Mouse (Mus musculus): ENCODE measurements around the gene Rere. TPM values are rescaled to one million over a fixed set of nuclear protein-coding genes. Genes with fewer than 3 reads are reported as not detected.
A peak's percentile ranks its signal among the peaks of the same experiment; 100 is the strongest.

Rere gene
- total RNA-seq, 1 experiment: 21.7 TPM

DNA sequence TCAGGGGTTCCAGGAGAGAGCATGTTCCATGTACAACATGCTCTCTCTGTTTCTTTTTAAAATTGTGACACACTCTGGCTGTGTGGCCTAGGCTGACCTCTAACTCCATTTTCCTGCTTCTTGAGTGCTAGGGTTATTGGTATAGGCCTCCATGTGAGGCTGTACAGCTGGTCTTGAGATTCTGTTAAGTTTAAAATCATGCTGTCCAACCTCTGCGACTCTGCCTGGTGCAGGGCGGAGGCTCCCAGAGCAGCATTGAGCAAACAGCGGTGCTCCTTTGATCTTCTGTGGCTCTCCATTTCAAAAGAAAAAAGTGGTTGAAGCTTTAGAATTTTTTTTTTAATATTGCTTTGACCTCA is 302.3 kb downstream of the Rere start:
- no peak overlapping the region for H3K27ac ChIP-seq (ENCODE audit: insufficient read depth, low read depth, low read length, poor library complexity, severe bottlenecking)
- no peaks in the 10 kb centered on the region for H3K9me3 ChIP-seq (ENCODE audit: control insufficient read depth, insufficient read depth, low read depth, low read length)
- TF ChIP-seq CHD2 (IDR thresholded peaks at IDR 0.05; ENCODE audit: low read depth, low read length): no peak
- H3K36me3 ChIP-seq (ENCODE audit: control insufficient read depth, insufficient read depth, low read length, poor library complexity, severe bottlenecking): no peaks in the 10 kb centered on the region
- no peak overlapping the region for H3K9ac ChIP-seq (ENCODE audit: insufficient read depth, low read depth, low read length, poor library complexity, severe bottlenecking)
- peaks cover 0 to 3% of the 10 kb centered on the region in 2 experiments; a peak in 1 of 4 replicates for H3K4me1 ChIP-seq (ENCODE audit: control insufficient read depth in 2 of 2, insufficient read depth in 2 of 2, low read length in 2 of 2, poor library complexity in 1 of 2)
- DNase-seq (ENCODE audit: low read depth, low spot score): no peak
- H3K4me3 ChIP-seq (ENCODE audit: insufficient read depth in 1 of 2, low read depth in 1 of 2, low read length in 2 of 2, poor library complexity in 1 of 2, severe bottlenecking in 1 of 2): peak overlapping the region; percentile 13 to 17; a peak in 2 of 4 replicates
- in situ Hi-C loops (cut with MboI; ENCODE audit: low sequenced_read_pairs in 2 of 2, unreplicated experiment in 2 of 2): no loop called here

GRCm38 (mm10) chr4:150585800-150586199 is 304.4 kb downstream of the Rere start:
- no peak overlapping the region for H3K27ac ChIP-seq (ENCODE audit: insufficient read depth, low read depth, low read length, poor library complexity, severe bottlenecking)
- peaks cover 0 to 3% of the 10 kb centered on the region in 2 experiments; a peak in 1 of 4 replicates for H3K4me1 ChIP-seq (ENCODE audit: control insufficient read depth in 2 of 2, insufficient read depth in 2 of 2, low read length in 2 of 2, poor library complexity in 1 of 2)
- no peaks in the 10 kb centered on the region for H3K36me3 ChIP-seq (ENCODE audit: control insufficient read depth, insufficient read depth, low read length, poor library complexity, severe bottlenecking)
- no peak overlapping the region for H3K4me3 ChIP-seq (ENCODE audit: insufficient read depth in 1 of 2, low read depth in 1 of 2, low read length in 2 of 2, poor library complexity in 1 of 2, severe bottlenecking in 1 of 2)
- H3K9ac ChIP-seq (ENCODE audit: insufficient read depth, low read depth, low read length, poor library complexity, severe bottlenecking): no peak overlapping the region
- no peak for DNase-seq (ENCODE audit: low read depth, low spot score)
- H3K9me3 ChIP-seq (ENCODE audit: control insufficient read depth, insufficient read depth, low read depth, low read length): no peaks in the 10 kb centered on the region
- TF ChIP-seq ZC3H11A (IDR thresholded peaks at IDR 0.05; ENCODE audit: borderline replicate concordance, low read depth, low read length): no peak
- no peak for TF ChIP-seq MAFK (IDR thresholded peaks at IDR 0.05; ENCODE audit: insufficient read depth, low read depth, low read length)
- TF ChIP-seq CHD2 (IDR thresholded peaks at IDR 0.05; ENCODE audit: low read depth, low read length): no peak
- TF ChIP-seq ZNF384 (IDR thresholded peaks at IDR 0.05; ENCODE audit: low read depth, low read length): no peak
- no peak for TF ChIP-seq HCFC1 (IDR thresholded peaks at IDR 0.05; ENCODE audit: borderline replicate concordance, insufficient read depth, low read length)
- in situ Hi-C loops (cut with MboI; ENCODE audit: low sequenced_read_pairs in 2 of 2, unreplicated experiment in 2 of 2): no loop called here

GRCm38 (mm10) chr4:150586275-150586674 is 304.8 kb downstream of the Rere start:
- H3K4me1 ChIP-seq (ENCODE audit: control insufficient read depth in 2 of 2, insufficient read depth in 2 of 2, low read length in 2 of 2, poor library complexity in 1 of 2): peaks cover 3 to 7% of the 10 kb centered on the region in 2 experiments; a peak in 3 of 4 replicates
- in situ Hi-C loops (cut with MboI; ENCODE audit: low sequenced_read_pairs in 2 of 2, unreplicated experiment in 2 of 2): no loop called here
- H3K9me3 ChIP-seq (ENCODE audit: control insufficient read depth, insufficient read depth, low read depth, low read length): no peaks in the 10 kb centered on the region
- H3K36me3 ChIP-seq (ENCODE audit: control insufficient read depth, insufficient read depth, low read length, poor library complexity, severe bottlenecking): no peaks in the 10 kb centered on the region
- no peak for DNase-seq (ENCODE audit: low read depth, low spot score)
- TF ChIP-seq CHD2 (IDR thresholded peaks at IDR 0.05; ENCODE audit: low read depth, low read length): no peak
- no peak for TF ChIP-seq MAFK (IDR thresholded peaks at IDR 0.05; ENCODE audit: insufficient read depth, low read depth, low read length)
- TF ChIP-seq HCFC1 (IDR thresholded peaks at IDR 0.05; ENCODE audit: borderline replicate concordance, insufficient read depth, low read length): no peak
- TF ChIP-seq ZNF384 (IDR thresholded peaks at IDR 0.05; ENCODE audit: low read depth, low read length): no peak
- no peak for TF ChIP-seq ZC3H11A (IDR thresholded peaks at IDR 0.05; ENCODE audit: borderline replicate concordance, low read depth, low read length)
- H3K4me3 ChIP-seq (ENCODE audit: insufficient read depth in 1 of 2, low read depth in 1 of 2, low read length in 2 of 2, poor library complexity in 1 of 2, severe bottlenecking in 1 of 2): no peak overlapping the region
- H3K9ac ChIP-seq (ENCODE audit: insufficient read depth, low read depth, low read length, poor library complexity, severe bottlenecking): no peak overlapping the region
- no peak overlapping the region for H3K27ac ChIP-seq (ENCODE audit: insufficient read depth, low read depth, low read length, poor library complexity, severe bottlenecking)

- DNase-seq (ENCODE audit: low read depth, low spot score): no peak
- no peak overlapping the region for H3K9ac ChIP-seq (ENCODE audit: insufficient read depth, low read depth, low read length, poor library complexity, severe bottlenecking)
- no peaks in the 10 kb centered on the region for H3K9me3 ChIP-seq (ENCODE audit: control insufficient read depth, insufficient read depth, low read depth, low read length)
- in situ Hi-C loops (cut with MboI; ENCODE audit: low sequenced_read_pairs in 2 of 2, unreplicated experiment in 2 of 2): no loop called here
- no peaks in the 10 kb centered on the region for H3K36me3 ChIP-seq (ENCODE audit: control insufficient read depth, insufficient read depth, low read length, poor library complexity, severe bottlenecking)
- TF ChIP-seq ZC3H11A (IDR thresholded peaks at IDR 0.05; ENCODE audit: borderline replicate concordance, low read depth, low read length) (no peak), MAFK (IDR thresholded peaks at IDR 0.05; ENCODE audit: insufficient read depth, low read depth, low read length) (no peak), ZNF384 (IDR thresholded peaks at IDR 0.05; ENCODE audit: low read depth, low read length) (no peak), CHD2 (IDR thresholded peaks at IDR 0.05; ENCODE audit: low read depth, low read length) (no peak), HCFC1 (IDR thresholded peaks at IDR 0.05; ENCODE audit: borderline replicate concordance, insufficient read depth, low read length) (no peak)
- no peak overlapping the region for H3K27ac ChIP-seq (ENCODE audit: insufficient read depth, low read depth, low read length, poor library complexity, severe bottlenecking)
- H3K4me3 ChIP-seq (ENCODE audit: insufficient read depth in 1 of 2, low read depth in 1 of 2, low read length in 2 of 2, poor library complexity in 1 of 2, severe bottlenecking in 1 of 2): no peak overlapping the region
- peaks cover 3 to 10% of the 10 kb centered on the region in 2 experiments; a peak in 3 of 4 replicates for H3K4me1 ChIP-seq (ENCODE audit: control insufficient read depth in 2 of 2, insufficient read depth in 2 of 2, low read length in 2 of 2, poor library complexity in 1 of 2)
Observed at GRCm38 (mm10) chr4:150587597-150588299, 306.3 kb downstream of the Rere start.

DNA sequence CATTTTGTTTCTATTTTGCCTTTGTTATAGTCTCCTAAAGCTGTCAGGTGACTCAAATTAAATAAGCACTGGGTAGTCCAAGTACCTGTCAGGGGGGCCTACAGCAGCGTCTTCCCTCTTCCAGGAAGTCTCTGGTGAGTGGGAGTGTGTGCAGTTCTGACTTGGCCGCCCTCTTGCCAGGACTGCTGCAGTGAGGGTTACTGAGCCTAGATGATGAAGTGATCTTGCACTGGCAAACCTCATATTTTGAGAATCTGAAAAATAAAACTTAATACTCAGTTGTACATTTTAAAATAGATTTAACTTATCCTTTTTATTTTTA is 306.8 kb downstream of the Rere start:
- in situ Hi-C loops (cut with MboI; ENCODE audit: low sequenced_read_pairs in 2 of 2, unreplicated experiment in 2 of 2): no loop called here
- H3K4me1 ChIP-seq (ENCODE audit: control insufficient read depth in 2 of 2, insufficient read depth in 2 of 2, low read length in 2 of 2, poor library complexity in 1 of 2): peaks cover 3 to 10% of the 10 kb centered on the region in 2 experiments; a peak in 3 of 4 replicates
- H3K27ac ChIP-seq (ENCODE audit: insufficient read depth, low read depth, low read length, poor library complexity, severe bottlenecking): no peak overlapping the region
- no peak overlapping the region for H3K9ac ChIP-seq (ENCODE audit: insufficient read depth, low read depth, low read length, poor library complexity, severe bottlenecking)
- no peak for DNase-seq (ENCODE audit: low read depth, low spot score)
- H3K9me3 ChIP-seq (ENCODE audit: control insufficient read depth, insufficient read depth, low read depth, low read length): no peaks in the 10 kb centered on the region
- no peak overlapping the region for H3K4me3 ChIP-seq (ENCODE audit: insufficient read depth in 1 of 2, low read depth in 1 of 2, low read length in 2 of 2, poor library complexity in 1 of 2, severe bottlenecking in 1 of 2)
- no peak for TF ChIP-seq CHD2 (IDR thresholded peaks at IDR 0.05; ENCODE audit: low read depth, low read length)
- no peak for TF ChIP-seq HCFC1 (IDR thresholded peaks at IDR 0.05; ENCODE audit: borderline replicate concordance, insufficient read depth, low read length)
- no peak for TF ChIP-seq ZNF384 (IDR thresholded peaks at IDR 0.05; ENCODE audit: low read depth, low read length)
- TF ChIP-seq MAFK (IDR thresholded peaks at IDR 0.05; ENCODE audit: insufficient read depth, low read depth, low read length): no peak
- no peak for TF ChIP-seq ZC3H11A (IDR thresholded peaks at IDR 0.05; ENCODE audit: borderline replicate concordance, low read depth, low read length)
- H3K36me3 ChIP-seq (ENCODE audit: control insufficient read depth, insufficient read depth, low read length, poor library complexity, severe bottlenecking): no peaks in the 10 kb centered on the region
